Mouse (Mus musculus) layer of hippocampus, adult 8-10 months (tissue): ENCODE results near the gene Lars2. TPM values are rescaled to one million over a fixed set of nuclear protein-coding genes. Genes with fewer than 3 reads are reported as not detected.
"Not testable (repeated sequence)": the region's sequence is repeated elsewhere in the genome, so short reads cannot be mapped to it uniquely, and the experiment has no call there.

Experiments
- DNase-seq, 2 experiments: peaks; one replicate each; pipeline ENCODE4 v3.0.0; 2022; ENCODE audit warnings: low spot score in 2 of 2
- total RNA-seq, 4 experiments: library from RNA; stranded (reverse); gene quantifications; 2 replicates each; pipeline ENCODE4 v1.2.4; 2022

Gene Lars2
- 1,000 to 10,000 TPM in 1 of 4 experiments, 100 to 1,000 TPM in 1, 10 to 100 TPM in 2; 42.2 to 1,241 (median 109) TPM for total RNA-seq

DNA sequence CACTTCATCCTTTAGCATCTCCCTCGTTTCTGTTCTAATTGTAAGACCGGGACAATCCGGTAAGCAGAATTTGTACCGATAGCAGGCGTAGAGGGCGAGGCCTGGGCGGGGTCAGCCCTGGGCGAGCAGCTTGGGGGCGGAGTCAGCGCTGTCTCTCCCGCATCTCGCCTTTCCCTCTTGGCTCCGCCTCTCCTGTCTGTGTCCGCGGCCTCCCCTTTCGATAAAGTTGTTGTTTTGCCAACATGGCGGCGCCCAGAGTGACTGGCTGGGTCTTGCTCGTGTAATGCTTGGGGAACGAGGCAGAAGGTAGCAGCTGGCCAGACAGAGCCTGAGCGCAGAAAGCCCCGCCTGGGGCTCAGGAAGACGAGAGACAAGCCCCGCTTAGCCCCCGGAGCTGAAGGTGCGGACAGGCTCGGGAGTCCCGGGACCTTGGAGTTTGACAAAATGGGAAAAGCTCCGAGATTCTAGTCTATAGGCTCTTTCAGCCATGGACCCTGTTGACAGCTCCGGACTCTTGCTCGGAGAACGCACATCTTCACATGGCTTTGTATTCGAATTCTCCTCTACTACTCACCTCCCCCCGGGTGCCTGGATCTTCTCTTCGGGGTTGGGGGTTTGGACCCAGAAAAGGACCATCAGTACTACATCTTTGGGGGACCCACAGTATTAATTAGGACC is at the start of gene Lars2:
Gene Lars2 (plus strand): TSS at position 220 of the 678 bp plus-strand sequence.
- DNase-seq = peak; percentile 89 to 92

DNA sequence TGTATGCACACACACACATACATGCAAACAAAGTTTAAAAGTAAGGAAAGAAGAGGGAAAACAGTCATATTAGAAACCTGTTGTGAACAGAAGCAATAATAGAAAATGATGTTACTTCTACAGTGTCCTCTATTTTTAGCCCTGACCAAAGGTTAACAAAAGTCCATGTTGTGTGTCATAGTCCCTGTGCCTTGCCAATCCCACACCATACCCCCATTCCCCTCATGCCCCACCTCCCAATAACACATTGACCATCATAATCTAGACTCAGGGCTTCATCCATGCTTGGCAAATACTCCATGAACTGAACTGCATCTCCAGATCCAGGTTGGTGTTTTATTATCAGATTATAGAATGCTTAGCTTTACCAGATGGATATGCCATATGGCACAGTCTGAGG is 40.6 kb upstream of the Lars2 start:
- no peak for DNase-seq

DNA sequence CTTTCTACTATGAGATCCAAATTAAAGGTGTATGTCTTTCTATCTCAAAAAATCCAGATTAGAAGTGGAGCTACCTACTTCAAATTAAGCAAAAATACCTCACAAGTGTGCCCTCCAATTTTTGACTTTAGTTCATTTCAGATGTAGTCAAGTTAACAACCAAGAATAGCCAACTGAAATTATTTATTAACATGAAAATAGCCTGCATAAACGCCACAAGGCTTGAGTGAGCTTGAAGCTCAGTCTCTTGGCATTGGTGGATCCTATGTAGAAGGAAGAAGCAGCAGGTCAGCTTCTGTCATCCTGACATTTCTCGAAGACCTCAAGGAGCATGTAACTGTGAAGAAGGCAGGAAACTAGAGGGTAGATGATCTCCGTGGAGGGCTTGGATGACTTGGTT is 38.4 kb upstream of the Lars2 start:
- DNase-seq = no peak

- no peak for DNase-seq
Observed at GRCm38 (mm10) chr9:123329831-123330230, 36.9 kb upstream of the Lars2 start.

GRCm38 (mm10) chr9:123330271-123330670 is 36.5 kb upstream of the Lars2 start:
- DNase-seq = not testable (repeated sequence)

DNA sequence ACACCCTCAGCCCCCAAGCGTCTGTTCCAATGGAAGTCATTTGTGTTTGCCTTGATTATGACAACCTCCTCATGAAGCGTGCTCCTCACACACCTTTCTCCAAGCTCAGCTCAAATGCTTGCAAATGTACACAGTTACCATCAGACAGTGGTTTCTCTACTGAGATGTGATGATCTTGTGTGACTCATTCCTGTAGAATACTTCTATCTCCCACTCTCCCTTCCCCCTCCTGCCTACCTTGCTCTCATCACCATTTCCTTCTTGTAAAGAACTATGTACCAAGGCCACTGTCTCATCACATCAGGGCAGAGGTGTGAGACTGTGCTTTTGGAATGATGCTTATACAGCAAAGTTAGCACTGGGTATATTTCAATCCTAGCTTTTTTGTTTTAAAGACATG is 33.2 kb upstream of the Lars2 start:
- DNase-seq = no peak

DNA sequence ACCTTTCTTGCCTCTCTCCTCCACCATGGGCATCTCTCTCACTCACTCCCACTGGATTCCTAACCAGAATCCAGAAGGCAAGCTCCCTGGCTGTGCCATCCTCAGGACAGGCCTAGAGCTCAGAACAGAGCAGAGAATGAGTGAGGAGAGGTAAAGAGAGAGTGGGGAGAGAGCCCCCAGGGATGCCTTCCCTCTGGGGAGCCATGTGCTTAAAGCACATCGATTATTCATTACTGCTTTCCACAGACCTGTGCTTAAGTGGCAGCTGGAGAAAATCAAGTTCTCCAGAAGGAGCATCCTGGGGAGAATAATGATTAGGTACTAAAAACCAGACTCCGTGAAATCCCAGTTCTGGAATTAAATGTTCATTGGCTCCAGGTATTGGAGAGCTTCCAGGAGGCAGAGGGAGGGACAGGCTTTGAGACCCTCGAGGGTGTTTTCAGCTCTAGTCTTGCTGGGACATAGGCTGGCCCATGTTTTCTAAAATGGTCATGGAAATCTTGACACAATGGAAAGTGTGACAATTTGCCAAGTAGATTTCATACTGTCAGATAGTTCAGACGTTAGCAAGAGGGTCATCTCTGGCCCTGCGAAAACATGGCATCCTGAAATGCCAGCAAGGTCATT is 31.6 kb upstream of the Lars2 start:
- no peak for DNase-seq

DNA sequence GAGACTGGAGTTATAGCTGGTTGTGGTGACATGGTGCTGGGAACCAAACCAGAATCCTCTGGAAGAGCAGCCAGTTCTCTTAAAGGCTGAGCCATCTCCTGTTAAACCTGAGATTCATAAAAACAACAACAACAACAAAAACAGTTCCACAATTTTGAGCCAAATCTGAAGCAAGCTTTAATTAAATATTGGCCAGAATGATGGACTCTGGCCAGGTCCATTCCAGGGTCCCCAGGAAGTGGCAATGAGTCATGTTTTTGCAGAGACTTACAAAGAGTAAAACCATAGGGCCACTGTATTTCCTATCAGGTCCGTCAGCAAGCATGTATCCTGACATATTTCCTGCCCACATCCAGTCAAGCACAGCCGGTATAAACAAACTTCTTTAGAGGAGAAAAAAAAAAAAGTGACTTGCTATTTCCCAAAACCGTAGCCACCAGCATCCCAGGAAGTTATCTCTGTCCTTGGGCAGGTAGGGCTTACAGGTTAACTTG is 27.0 kb upstream of the Lars2 start:
- no peak for DNase-seq

GRCm38 (mm10) chr9:123341256-123341655 is 25.5 kb upstream of the Lars2 start:
- DNase-seq = no peak

DNA sequence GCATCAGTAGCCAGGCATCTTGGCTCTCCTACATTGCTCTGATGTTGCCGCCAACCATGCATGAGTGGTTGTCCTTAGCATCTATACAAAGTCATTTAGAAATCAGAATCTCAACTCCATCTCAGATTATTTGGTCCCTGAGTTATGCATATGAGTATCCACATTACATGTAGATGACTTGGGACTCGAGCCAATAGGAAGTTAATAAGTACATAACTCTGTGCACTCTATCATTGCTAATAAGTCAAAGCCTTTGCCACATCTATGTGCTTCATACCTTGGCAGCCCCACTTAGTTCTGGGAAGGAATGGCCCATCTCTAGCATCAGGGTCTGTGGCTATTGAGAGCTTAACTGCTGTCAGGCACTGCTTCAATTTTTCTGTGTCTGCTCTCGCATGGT is 23.7 kb upstream of the Lars2 start:
- no peak for DNase-seq

DNA sequence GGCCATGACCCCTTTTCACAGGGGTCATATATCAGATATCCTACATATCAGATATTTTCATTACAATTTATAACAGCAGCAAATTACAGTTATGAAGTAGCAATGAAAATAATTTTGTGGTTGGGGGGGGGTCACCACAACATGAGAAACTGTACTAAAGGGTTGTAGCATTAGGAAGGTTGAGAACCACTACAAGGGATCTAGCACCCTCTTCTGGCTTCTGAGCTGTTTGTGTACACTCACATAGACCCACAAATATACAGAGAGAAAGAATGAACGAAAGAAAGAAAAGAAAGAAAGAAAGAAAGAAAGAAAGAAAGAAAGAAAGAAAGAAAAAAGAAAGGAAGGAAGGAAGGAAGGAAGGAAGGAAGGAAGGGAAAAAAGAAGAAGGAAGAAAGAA is 17.4 kb upstream of the Lars2 start:
- DNase-seq = not testable (repeated sequence)

GRCm38 (mm10) chr9:123359981-123360380 is 6.7 kb upstream of the Lars2 start:
- no peak for DNase-seq

GRCm38 (mm10) chr9:123365353-123365752 is 1.4 kb upstream of the Lars2 start:
- no peak for DNase-seq

DNA sequence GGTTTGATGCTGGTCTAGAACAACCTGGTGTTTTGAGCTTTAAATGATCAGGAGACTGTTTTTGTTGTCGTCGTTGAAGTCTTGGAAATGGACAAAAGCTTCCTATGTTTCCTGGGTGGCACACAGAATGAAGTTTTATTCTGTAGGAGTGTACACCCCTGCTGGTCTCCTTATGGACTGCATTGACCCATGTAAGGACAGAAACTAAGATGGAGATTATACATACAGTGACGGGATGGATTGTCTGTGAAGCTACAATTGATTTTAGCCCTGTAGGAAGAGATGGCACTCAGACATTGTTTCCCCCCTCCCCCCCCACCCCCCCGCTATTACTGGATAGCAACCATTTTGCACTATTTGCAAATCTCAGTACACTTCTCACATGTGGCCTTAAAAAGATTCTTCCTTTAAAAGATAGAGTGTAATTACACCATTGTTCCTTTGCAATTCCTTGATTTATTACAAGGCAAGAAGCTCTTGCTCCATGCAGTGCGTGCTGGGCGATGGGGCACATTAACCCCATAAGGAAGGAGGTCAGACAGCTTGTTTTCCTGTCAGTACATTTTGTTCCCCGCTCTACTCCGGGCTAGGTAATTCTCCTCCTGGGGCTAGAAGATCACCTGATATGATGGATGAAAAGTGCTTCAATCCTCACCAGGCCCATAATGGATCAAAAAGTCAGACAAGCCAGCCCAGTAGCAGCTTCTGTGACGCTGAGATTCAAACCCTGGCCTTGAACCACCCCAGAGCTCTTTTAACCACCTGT is 602 bp upstream of the Lars2 start:
- no peak for DNase-seq

DNA sequence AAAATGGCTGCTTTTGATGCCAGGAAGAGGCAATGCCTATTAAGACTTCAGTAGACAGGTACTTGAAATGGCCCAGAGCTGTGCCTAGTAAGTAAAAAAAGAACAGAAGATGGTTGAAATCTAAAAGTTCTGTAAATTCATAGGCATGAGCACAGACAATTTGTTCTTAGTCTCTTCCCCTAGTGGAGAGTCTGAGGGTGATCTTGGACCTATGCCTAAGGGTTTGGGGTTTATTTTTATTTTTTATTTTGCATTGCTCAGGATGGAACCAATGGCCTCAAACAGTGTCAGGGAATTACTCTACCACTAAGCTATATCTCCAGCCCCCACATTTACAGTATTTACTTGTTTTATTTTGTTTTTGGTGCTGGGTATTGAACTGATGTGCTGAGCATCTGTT is 909 bp downstream of the Lars2 start:
- no peak for DNase-seq

GRCm38 (mm10) chr9:123382399-123382798 is 15.7 kb downstream of the Lars2 start:
- no peak for DNase-seq

GRCm38 (mm10) chr9:123384696-123385095 is 18.0 kb downstream of the Lars2 start:
- peak; percentile 58 to 70 for DNase-seq

DNA sequence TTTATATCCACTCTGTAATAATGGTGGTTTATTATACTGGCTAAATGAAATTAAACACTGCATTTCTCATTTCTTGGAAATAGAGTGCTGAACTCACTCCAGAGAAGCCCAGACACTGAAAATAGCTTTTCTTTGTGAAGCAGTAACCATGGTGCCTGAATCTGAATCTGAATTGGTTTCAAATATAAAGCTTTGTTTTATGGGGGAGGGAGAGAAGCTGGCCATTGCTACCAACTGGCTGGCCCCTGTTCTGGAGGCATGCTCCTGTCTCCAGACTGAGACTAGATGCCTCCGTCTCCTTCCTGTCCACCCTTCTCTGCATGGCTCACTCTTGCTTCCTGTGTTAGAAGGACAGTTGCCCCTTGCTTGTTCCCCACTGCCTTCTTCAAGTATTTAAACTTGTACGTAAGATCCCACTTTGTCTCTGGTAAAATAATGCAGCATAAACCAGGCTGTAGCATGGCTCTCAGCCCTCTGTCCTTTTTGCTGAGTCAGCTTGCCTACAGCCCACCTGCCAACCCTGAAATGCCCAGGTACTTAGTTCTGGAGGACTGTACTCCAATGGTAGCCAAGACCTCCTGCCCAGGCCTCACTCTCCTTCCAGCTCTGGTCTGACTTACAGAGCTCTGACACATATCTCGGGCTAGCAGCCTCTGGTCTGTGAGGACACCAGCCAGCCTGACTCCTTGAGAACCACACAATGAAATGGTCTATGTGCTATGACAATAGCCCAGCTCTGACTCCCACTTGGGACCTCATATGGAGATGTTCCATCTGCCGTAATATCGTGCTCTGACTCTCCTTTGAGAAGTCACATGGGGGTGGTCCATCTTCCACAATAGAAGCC is 18.8 kb downstream of the Lars2 start:
- no peak for DNase-seq

- no peak for DNase-seq
Observed at GRCm38 (mm10) chr9:123386347-123386746, 19.6 kb downstream of the Lars2 start.

DNA sequence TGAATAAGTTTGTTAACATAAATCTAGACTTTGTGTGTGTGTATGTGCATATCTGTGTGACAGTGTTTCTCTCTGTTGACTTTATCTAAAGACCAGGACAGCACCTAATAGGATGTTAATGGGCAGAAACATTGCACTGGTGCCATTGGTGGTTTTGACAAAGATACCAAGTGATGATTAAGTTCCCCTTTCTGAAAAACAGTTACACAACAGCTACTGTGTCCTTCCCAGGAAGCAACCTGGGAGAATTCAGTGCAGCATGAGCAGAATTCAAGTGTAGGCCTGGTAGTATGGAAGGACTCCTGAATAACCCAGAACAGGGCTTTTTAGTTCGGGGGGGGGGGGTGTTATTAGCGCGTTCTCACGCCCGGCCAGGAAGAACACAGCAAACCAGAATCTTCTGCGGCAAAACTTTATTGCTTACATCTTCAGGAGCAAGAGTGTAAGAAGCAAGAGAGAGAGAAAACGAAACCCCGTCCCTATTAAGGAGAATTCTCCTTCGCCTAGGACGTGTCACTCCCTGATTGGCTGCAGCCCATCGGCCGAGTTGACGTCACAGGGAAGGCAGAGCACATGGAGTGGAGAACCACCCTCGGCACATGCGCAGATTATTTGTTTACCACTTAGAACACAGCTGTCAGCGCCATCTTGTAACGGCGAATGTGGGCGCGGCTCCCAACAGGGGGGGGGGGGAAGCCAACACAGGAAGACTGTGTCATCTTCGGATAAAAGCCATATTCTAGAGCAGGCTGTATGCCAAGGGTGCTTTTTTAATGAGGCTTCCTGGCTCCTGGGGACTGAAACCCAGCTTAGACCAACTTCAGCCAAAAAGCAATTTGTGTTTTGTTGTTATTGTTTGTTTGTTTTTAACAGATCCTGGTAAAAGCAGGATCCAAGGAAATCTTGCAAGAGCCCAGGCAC is 21.6 kb downstream of the Lars2 start:
- not testable (repeated sequence) for DNase-seq
